Mouse (Mus musculus) neural tube, embryonic 11.5 days (tissue): ENCODE measurements around the gene Kmt5c. TPM values are rescaled to one million over a fixed set of nuclear protein-coding genes. Genes with fewer than 3 reads are reported as not detected.

Experiments used
- ATAC-seq: fragments of 200-750 bp; cut with Nextera tagmentation; 2 replicates; pipeline ENCODE4 v1.8.0; 2017; ENCODE audit warnings: moderate number of reproducible peaks, mild to moderate bottlenecking, moderate TSS enrichment, moderate library complexity; ENCODE audit not compliant: insufficient read depth, low FRiP score, low TSS enrichment
- DNase-seq: peaks from one replicate; pipeline ENCODE4 v3.0.0-alpha.2; 2015; ENCODE audit warnings: low spot score
- H3K27ac ChIP-seq: fragments of 300-500 bp; sonication (generic); 2 replicates; pipeline ENCODE4 v1.5.1; 2014; ENCODE audit warnings: low read depth, mild to moderate bottlenecking, low read length
- H3K27me3 ChIP-seq: fragments of 300-500 bp; sonication (generic); 2 replicates; pipeline ENCODE4 v1.6.1; 2014; ENCODE audit warnings: mild to moderate bottlenecking, low read length, mixed read lengths; ENCODE audit not compliant: control insufficient read depth, insufficient read depth
- H3K36me3 ChIP-seq: fragments of 300-500 bp; sonication (generic); 2 replicates; pipeline ENCODE4 v1.6.1; 2014; ENCODE audit warnings: mild to moderate bottlenecking, low read length, moderate library complexity, mixed read lengths; ENCODE audit not compliant: control insufficient read depth, insufficient read depth
- H3K4me1 ChIP-seq: fragments of 300-500 bp; sonication (generic); 2 replicates; pipeline ENCODE4 v1.6.1; 2014; ENCODE audit warnings: low read length, mixed read lengths; ENCODE audit not compliant: control insufficient read depth, insufficient read depth
- H3K4me2 ChIP-seq: fragments of 300-500 bp; sonication (generic); 2 replicates; pipeline ENCODE4 v1.6.1; 2014; ENCODE audit warnings: low read depth, mild to moderate bottlenecking, moderate library complexity
- H3K4me3 ChIP-seq: fragments of 300-500 bp; sonication (generic); 2 replicates; pipeline ENCODE4 v1.5.1; 2014; ENCODE audit warnings: low read depth, low read length
- H3K9ac ChIP-seq: fragments of 300-500 bp; sonication (generic); 2 replicates; pipeline ENCODE4 v1.6.1; 2014; ENCODE audit warnings: mild to moderate bottlenecking, low read length
- H3K9me3 ChIP-seq: fragments of 300-500 bp; sonication (generic); 2 replicates; pipeline ENCODE4 v1.6.1; 2016; ENCODE audit warnings: low read length; ENCODE audit not compliant: control insufficient read depth
- WGBS: fragments of 180-500 bp; shearing (Covaris S2); extraction: QIAGEN DNeasy Blood & Tissue Kit; methylation state at CpG from one replicate; pipeline ENCODE4 v1.1.7; 2014; 5-methylcytosine and 5-hydroxymethylcytosine counted together
- polyA plus RNA-seq: library from polyadenylated mRNA; unstranded; fragments of >200 nt; fragmentation: Nextera tagmentation; extraction: Ambion mirVana; gene quantifications from 2 replicates; pipeline ENCODE4 v1.2.1, GENCODE M21; 2014

The Kmt5c gene
- polyA plus RNA-seq, 1 experiment from 2014 or later: 87.0 TPM

GRCm38 (mm10) chr7:4741151-4741550 is 1.2 kb downstream of the Kmt5c start:
- no peaks in the 10 kb centered on the region for H3K9me3 ChIP-seq
- DNase-seq: no peak
- 7% methylated on average over 4 of the region's 4 CpGs for WGBS
- peak overlapping the region; percentile 88 for H3K4me2 ChIP-seq
- H3K27ac ChIP-seq: peak overlapping the region; percentile 56; the same call in 1 of the 2 replicates
- H3K4me1 ChIP-seq: peaks cover 17% of the 10 kb centered on the region
- H3K27me3 ChIP-seq: no peaks in the 10 kb centered on the region
- no peak for ATAC-seq
- H3K4me3 ChIP-seq: peak overlapping the region; percentile 74
- H3K36me3 ChIP-seq: peaks cover 7% of the 10 kb centered on the region; the same call in 1 of the 2 replicates
- peak overlapping the region; percentile 85 for H3K9ac ChIP-seq

DNA sequence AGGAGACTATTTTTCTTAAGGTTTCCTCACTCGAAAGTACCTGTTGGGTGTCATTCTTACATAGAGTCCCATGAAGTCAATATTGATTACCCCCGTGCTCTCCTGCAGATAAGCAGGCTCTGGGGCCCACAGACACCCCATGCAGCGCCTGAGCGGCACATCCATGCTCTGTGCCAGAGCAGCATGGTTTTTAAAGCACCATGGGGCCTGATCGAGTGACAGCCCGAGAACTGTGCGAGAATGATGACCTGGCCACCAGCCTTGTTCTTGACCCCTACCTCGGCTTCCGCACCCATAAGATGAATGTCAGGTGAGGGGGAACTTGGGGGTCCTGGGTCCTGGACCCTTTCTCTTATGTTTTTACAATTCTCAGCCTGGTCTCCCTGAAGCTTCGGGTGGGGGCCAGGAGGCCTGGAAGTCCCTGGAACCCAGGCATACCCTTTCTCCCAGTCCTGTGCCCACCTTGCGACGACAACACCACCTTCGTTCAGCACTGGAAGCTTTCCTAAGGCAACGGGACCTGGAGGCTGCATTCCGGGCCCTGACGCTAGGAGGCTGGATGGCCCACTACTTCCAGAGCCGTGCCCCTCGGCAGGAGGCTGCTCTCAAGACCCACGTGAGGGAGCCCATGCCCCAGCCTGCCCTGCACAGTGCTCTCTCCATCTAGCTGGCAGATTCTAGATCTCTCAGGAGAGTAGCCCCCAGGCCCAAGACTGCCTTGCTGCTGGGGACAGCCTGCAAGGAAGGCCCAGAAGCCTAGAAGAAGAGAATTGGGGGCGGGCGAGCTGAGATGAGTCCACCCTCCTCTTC is 2.0 kb downstream of the Kmt5c start:
- peak overlapping the region; percentile 88 for H3K4me2 ChIP-seq
- peaks cover 17% of the 10 kb centered on the region for H3K4me1 ChIP-seq
- H3K36me3 ChIP-seq: peaks cover 7% of the 10 kb centered on the region
- no peaks in the 10 kb centered on the region for H3K9me3 ChIP-seq
- DNase-seq (no peak), ATAC-seq (no peak)
- peak overlapping the region; percentile 74 for H3K4me3 ChIP-seq
- no peaks in the 10 kb centered on the region for H3K27me3 ChIP-seq
- H3K9ac ChIP-seq: peak overlapping the region; percentile 85
- 85% methylated on average over 21 of the region's 21 CpGs for WGBS
- H3K27ac ChIP-seq: no peak overlapping the region

DNA sequence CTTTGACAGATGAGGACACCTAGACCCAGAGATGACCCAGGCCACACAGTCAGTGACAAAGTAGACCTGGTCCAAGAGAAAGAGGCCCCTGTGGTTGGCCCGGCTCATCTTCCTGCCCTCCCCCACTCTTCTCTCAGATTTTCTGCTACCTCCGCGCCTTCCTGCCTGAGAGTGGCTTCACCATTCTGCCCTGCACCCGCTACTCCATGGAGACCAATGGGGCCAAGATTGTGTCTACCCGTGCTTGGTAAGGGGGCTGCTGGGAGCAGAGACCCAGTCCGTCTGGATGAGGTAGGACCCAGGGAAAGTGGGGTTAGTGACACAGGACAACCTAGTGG is 2.5 kb downstream of the Kmt5c start:
- Histone ChIP-seq H3K9ac (no peak overlapping the region; the same call in 1 of the 2 replicates), H3K27me3 (no peaks in the 10 kb centered on the region), H3K27ac (no peak overlapping the region), H3K4me1 (peaks cover 17% of the 10 kb centered on the region), H3K4me3 (no peak overlapping the region), H3K9me3 (no peaks in the 10 kb centered on the region), H3K4me2 (no peak overlapping the region; the same call in 1 of the 2 replicates), H3K36me3 (peaks cover 7% of the 10 kb centered on the region)
- 87% methylated on average over 6 of the region's 6 CpGs for WGBS
- DNase-seq (no peak), ATAC-seq (no peak)

DNA sequence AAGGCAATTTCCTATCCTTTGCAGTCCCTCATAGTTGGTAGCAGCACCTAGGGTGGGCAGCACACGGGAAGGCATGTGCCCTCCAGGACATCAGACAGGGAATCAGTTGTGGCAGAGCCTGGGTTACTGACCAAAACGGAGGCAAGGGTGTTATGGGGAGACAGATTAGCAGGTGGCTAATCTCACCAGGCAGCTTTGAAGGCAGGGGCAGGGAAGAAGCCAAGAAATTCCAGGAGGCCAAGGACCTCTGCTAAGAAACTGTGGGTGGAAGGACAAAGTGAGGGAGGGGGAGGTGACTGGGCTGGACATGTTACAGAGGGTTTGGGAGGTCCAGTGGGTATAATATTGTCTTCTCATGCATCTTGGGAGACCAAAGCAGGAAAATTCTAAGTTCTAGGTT is 3.4 kb downstream of the Kmt5c start:
- no peak overlapping the region for H3K9ac ChIP-seq
- H3K27me3 ChIP-seq: no peaks in the 10 kb centered on the region
- H3K36me3 ChIP-seq: peaks cover 7% of the 10 kb centered on the region
- peaks cover 17% of the 10 kb centered on the region for H3K4me1 ChIP-seq
- no peaks in the 10 kb centered on the region for H3K9me3 ChIP-seq
- ATAC-seq: no peak
- 83% methylated on average over 2 of the region's 2 CpGs for WGBS
- no peak overlapping the region for H3K4me2 ChIP-seq
- H3K27ac ChIP-seq: no peak overlapping the region
- H3K4me3 ChIP-seq: no peak overlapping the region
- no peak for DNase-seq

DNA sequence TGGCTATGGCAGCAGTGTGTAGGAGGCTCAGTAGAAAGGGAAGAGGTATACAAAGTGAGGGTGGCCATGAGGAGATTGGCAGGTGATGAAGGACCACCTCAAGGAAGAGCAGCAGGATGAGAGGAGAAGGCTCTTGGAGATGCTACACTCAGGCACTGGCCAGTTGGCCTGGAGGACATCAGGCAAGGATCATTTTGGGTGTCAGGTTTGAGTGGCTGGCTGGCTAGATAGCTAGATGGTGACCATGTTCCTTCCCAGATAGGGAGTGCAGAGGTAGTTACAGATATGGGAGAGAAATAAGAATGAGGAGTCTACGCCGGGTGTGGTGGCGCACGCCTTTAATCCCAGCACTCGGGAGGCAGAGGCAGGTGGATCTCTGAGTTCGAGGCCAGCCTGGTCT is 5.0 kb downstream of the Kmt5c start:
- no peak overlapping the region for H3K9ac ChIP-seq
- no peak overlapping the region for H3K4me2 ChIP-seq
- no peak for DNase-seq
- H3K27me3 ChIP-seq: no peaks in the 10 kb centered on the region
- WGBS: 91% methylated on average over 6 of the region's 6 CpGs
- no peak overlapping the region for H3K4me3 ChIP-seq
- peaks cover 7% of the 10 kb centered on the region for H3K36me3 ChIP-seq
- ATAC-seq: no peak
- no peaks in the 10 kb centered on the region for H3K9me3 ChIP-seq
- peaks cover 17% of the 10 kb centered on the region for H3K4me1 ChIP-seq
- H3K27ac ChIP-seq: no peak overlapping the region

GRCm38 (mm10) chr7:4746326-4746980 is 6.5 kb downstream of the Kmt5c start:
- Histone ChIP-seq H3K4me3 (no peak overlapping the region), H3K27ac (no peak overlapping the region), H3K4me1 (peaks cover 11% of the 10 kb centered on the region), H3K27me3 (no peaks in the 10 kb centered on the region), H3K9ac (no peak overlapping the region), H3K36me3 (peaks cover 7% of the 10 kb centered on the region), H3K9me3 (no peaks in the 10 kb centered on the region), H3K4me2 (no peak overlapping the region)
- ATAC-seq: no peak
- WGBS: 90% methylated on average over 22 of the region's 22 CpGs
- no peak for DNase-seq

- Histone ChIP-seq H3K9ac (no peak overlapping the region), H3K4me1 (peaks cover 10% of the 10 kb centered on the region), H3K9me3 (no peaks in the 10 kb centered on the region), H3K27ac (0 out of 2 replicates have a peak overlapping the region, but pooled peaks have one; percentile 20), H3K4me2 (no peak overlapping the region), H3K4me3 (no peak overlapping the region), H3K27me3 (no peaks in the 10 kb centered on the region), H3K36me3 (peaks cover 5% of the 10 kb centered on the region)
- ATAC-seq: no peak
- no peak for DNase-seq
- 68% methylated on average over 9 of the region's 9 CpGs for WGBS
Measured at GRCm38 (mm10) chr7:4747156-4747899, 7.4 kb downstream of the Kmt5c start.

- Histone ChIP-seq H3K27ac (no peak overlapping the region), H3K27me3 (no peaks in the 10 kb centered on the region), H3K4me3 (no peak overlapping the region), H3K4me2 (no peak overlapping the region), H3K36me3 (peaks cover 2% of the 10 kb centered on the region), H3K9ac (no peak overlapping the region), H3K9me3 (no peaks in the 10 kb centered on the region), H3K4me1 (peaks cover 7% of the 10 kb centered on the region)
- ATAC-seq: no peak
- DNase-seq: no peak
- 77% methylated on average over 4 of the region's 4 CpGs for WGBS
Measured at GRCm38 (mm10) chr7:4748321-4748720, 8.4 kb downstream of the Kmt5c start.
